Mouse (Mus musculus): Measurements from ENCODE around the gene Agap1. TPM values are rescaled to one million over a fixed set of nuclear protein-coding genes. Genes with fewer than 3 reads are reported as not detected.

The Agap1 gene
- total RNA-seq, 2 experiments from 2014 or later, result 4.9 to 8.3 TPM

GRCm38 (mm10) chr1:89634055-89634454 lies 179.4 kb downstream of the Agap1 start:
- ATAC-seq (replicated peaks; ENCODE audit: low FRiP score, poor library complexity, severe bottlenecking), result no peak

GRCm38 (mm10) chr1:89635131-89635530 lies 180.5 kb downstream of the Agap1 start:
- no peak for ATAC-seq (replicated peaks; ENCODE audit: low FRiP score, poor library complexity, severe bottlenecking)

- ATAC-seq (replicated peaks; ENCODE audit: low FRiP score, poor library complexity, severe bottlenecking), result no peak
Measured at GRCm38 (mm10) chr1:89637670-89638069, 183.1 kb downstream of the Agap1 start.

GRCm38 (mm10) chr1:89643445-89644100 lies 189.0 kb downstream of the Agap1 start:
- ATAC-seq (replicated peaks; ENCODE audit: low FRiP score, poor library complexity, severe bottlenecking), result no peak

GRCm38 (mm10) chr1:89644120-89644519 lies 189.5 kb downstream of the Agap1 start:
- peak; percentile 51 for ATAC-seq (replicated peaks; ENCODE audit: low FRiP score, poor library complexity, severe bottlenecking)

- ATAC-seq (replicated peaks; ENCODE audit: low FRiP score, poor library complexity, severe bottlenecking), result 0 out of 2 replicates have a peak, but pooled peaks have one; percentile 63
Measured at GRCm38 (mm10) chr1:89646326-89647018, 191.9 kb downstream of the Agap1 start.

GRCm38 (mm10) chr1:89647505-89647904 lies 192.9 kb downstream of the Agap1 start:
- no peak for ATAC-seq (replicated peaks; ENCODE audit: low FRiP score, poor library complexity, severe bottlenecking)

- no peak for ATAC-seq (replicated peaks; ENCODE audit: low FRiP score, poor library complexity, severe bottlenecking)
Measured at GRCm38 (mm10) chr1:89650557-89650956, 196.0 kb downstream of the Agap1 start.

- no peak for ATAC-seq (replicated peaks; ENCODE audit: low FRiP score, poor library complexity, severe bottlenecking)
Measured at GRCm38 (mm10) chr1:89656167-89656566, 201.6 kb downstream of the Agap1 start.

GRCm38 (mm10) chr1:89656643-89657321 lies 202.2 kb downstream of the Agap1 start:
- ATAC-seq (replicated peaks; ENCODE audit: low FRiP score, poor library complexity, severe bottlenecking), result no peak

- ATAC-seq (replicated peaks; ENCODE audit: low FRiP score, poor library complexity, severe bottlenecking), result no peak
Measured at GRCm38 (mm10) chr1:89660804-89661203, 206.2 kb downstream of the Agap1 start.

- ATAC-seq (replicated peaks; ENCODE audit: low FRiP score, poor library complexity, severe bottlenecking), result no peak
Measured at GRCm38 (mm10) chr1:89666154-89666553, 211.5 kb downstream of the Agap1 start.

GRCm38 (mm10) chr1:89667387-89667786 lies 212.8 kb downstream of the Agap1 start:
- ATAC-seq (replicated peaks; ENCODE audit: low FRiP score, poor library complexity, severe bottlenecking), result no peak

- no peak for ATAC-seq (replicated peaks; ENCODE audit: low FRiP score, poor library complexity, severe bottlenecking)
Measured at GRCm38 (mm10) chr1:89668635-89669034, 214.0 kb downstream of the Agap1 start.

GRCm38 (mm10) chr1:89671110-89671787 lies 216.6 kb downstream of the Agap1 start:
- ATAC-seq (replicated peaks; ENCODE audit: low FRiP score, poor library complexity, severe bottlenecking), result no peak

- ATAC-seq (replicated peaks; ENCODE audit: low FRiP score, poor library complexity, severe bottlenecking), result no peak
Measured at GRCm38 (mm10) chr1:89673071-89673470, 218.5 kb downstream of the Agap1 start.

GRCm38 (mm10) chr1:89673686-89674085 lies 219.1 kb downstream of the Agap1 start:
- ATAC-seq (replicated peaks; ENCODE audit: low FRiP score, poor library complexity, severe bottlenecking), result no peak

- ATAC-seq (replicated peaks; ENCODE audit: low FRiP score, poor library complexity, severe bottlenecking), result no peak
Measured at GRCm38 (mm10) chr1:89674681-89675080, 220.1 kb downstream of the Agap1 start.

- no peak for ATAC-seq (replicated peaks; ENCODE audit: low FRiP score, poor library complexity, severe bottlenecking)
Measured at GRCm38 (mm10) chr1:89676411-89676810, 221.8 kb downstream of the Agap1 start.

GRCm38 (mm10) chr1:89680673-89681072 lies 226.1 kb downstream of the Agap1 start:
- ATAC-seq (replicated peaks; ENCODE audit: low FRiP score, poor library complexity, severe bottlenecking), result no peak

All from erythroblast, adult 5-6 weeks (primary cell).